Mouse (Mus musculus): ENCODE results near the gene Smchd1. TPM values are rescaled to one million over a fixed set of nuclear protein-coding genes. Genes with fewer than 3 reads are reported as not detected.

The Smchd1 gene
- polyA plus RNA-seq, 1 experiment from 2014 or later: 53.3 TPM

DNA sequence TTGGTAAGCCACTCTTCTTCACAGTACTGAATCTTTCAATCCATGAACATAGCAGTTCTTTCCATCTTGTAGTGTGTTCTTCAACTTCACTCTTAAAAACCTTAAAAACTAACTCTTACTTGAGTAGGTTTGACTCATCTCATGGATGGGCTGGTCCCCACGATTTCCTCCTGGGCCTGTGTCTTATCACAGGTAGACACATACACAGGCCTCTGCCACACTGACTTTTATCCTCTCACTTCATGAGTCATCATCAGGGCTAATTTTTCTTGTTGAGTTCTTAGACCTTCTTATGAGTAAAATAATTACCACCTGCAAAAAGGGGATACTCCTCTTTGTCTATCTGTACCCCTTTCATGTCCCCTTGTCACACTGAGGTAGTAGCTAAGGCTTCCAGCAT lies 58.1 kb downstream of the Smchd1 start:
- no peaks in the 10 kb centered on the region for H3K4me1 ChIP-seq (replicated peaks; ENCODE audit: insufficient read depth, low read length)
- H3K4me2 ChIP-seq (ENCODE audit: low read length): no peak overlapping the region
- no peak overlapping the region for H3K27ac ChIP-seq
- H3K27me3 ChIP-seq (ENCODE audit: insufficient read depth, low read length): no peaks in the 10 kb centered on the region
- DNase-seq (ENCODE audit: low spot score): no peak
- H3K4me3 ChIP-seq (replicated peaks; ENCODE audit: low read depth, low read length): no peak overlapping the region
- no peak for TF ChIP-seq CTCF (IDR thresholded peaks at IDR 0.05; ENCODE audit: low read depth)
- H3K9ac ChIP-seq (ENCODE audit: low read depth, low read length): no peak overlapping the region
- H3K36me3 ChIP-seq (ENCODE audit: insufficient read depth, low read length): peaks cover 31% of the 10 kb centered on the region
- H3K9me3 ChIP-seq (replicated peaks; ENCODE audit: low read length): peaks cover 4% of the 10 kb centered on the region
- WGBS: 91% methylated on average over 1 of the region's 1 CpGs
- no peak for ATAC-seq (replicated peaks; ENCODE audit: low FRiP score, low read depth)

DNA sequence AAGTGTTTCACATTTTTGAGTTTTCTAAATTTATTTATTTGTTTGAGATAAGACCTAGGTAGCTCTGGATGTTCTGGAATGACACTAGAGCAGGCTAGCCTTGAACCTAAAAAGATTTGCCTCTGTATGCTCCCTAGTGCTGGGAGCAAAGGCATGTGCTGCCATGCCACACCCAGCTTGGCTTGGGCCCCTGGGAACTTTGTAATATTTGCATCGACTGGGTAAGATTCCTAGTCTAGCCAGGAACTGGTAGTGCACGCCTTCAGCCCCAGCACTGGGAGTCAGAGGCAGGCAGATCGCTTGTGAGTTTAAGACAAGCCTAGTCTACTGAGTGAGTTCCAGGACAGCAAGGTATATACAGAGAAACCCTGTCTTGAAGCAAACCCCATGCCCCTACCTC lies 87.7 kb downstream of the Smchd1 start:
- ATAC-seq (replicated peaks; ENCODE audit: low FRiP score, low read depth): no peak
- no peak overlapping the region for H3K4me3 ChIP-seq (replicated peaks; ENCODE audit: low read depth, low read length)
- no peak overlapping the region for H3K9ac ChIP-seq (ENCODE audit: low read depth, low read length)
- no peaks in the 10 kb centered on the region for H3K9me3 ChIP-seq (replicated peaks; ENCODE audit: low read length)
- TF ChIP-seq CTCF (IDR thresholded peaks at IDR 0.05; ENCODE audit: low read depth): no peak
- no peak for DNase-seq (ENCODE audit: low spot score)
- no peak overlapping the region for H3K27ac ChIP-seq
- no peaks in the 10 kb centered on the region for H3K4me1 ChIP-seq (replicated peaks; ENCODE audit: insufficient read depth, low read length)
- no peak overlapping the region for H3K4me2 ChIP-seq (ENCODE audit: low read length)
- H3K36me3 ChIP-seq (ENCODE audit: insufficient read depth, low read length): peaks cover 17% of the 10 kb centered on the region
- no peaks in the 10 kb centered on the region for H3K27me3 ChIP-seq (ENCODE audit: insufficient read depth, low read length)
- 85% methylated on average over 3 of the region's 3 CpGs for WGBS

DNA sequence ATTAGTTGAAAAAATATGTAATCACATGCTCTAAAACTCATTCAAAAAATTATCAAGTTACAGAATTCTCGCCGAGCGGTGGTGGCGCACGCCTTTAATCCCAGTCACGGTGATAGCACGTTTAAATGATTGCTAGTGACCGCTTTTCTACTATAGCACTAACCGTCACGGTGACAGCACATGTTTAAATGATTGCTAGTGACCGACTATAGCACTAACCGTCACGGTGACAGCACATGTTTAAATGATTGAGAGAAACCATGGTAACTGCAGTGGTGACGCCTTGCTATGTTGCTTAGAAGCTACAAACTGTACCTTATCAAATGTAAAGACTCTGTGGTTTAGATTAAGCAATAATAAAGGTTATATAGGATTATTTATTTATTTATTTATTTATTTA lies 94.8 kb downstream of the Smchd1 start:
- whole genome bisulfite sequencing: 94% methylated on average over 14 of the region's 14 CpGs
- H3K9me3 ChIP-seq (replicated peaks; ENCODE audit: low read length): no peaks in the 10 kb centered on the region
- ATAC-seq (replicated peaks; ENCODE audit: low FRiP score, low read depth): no peak

DNA sequence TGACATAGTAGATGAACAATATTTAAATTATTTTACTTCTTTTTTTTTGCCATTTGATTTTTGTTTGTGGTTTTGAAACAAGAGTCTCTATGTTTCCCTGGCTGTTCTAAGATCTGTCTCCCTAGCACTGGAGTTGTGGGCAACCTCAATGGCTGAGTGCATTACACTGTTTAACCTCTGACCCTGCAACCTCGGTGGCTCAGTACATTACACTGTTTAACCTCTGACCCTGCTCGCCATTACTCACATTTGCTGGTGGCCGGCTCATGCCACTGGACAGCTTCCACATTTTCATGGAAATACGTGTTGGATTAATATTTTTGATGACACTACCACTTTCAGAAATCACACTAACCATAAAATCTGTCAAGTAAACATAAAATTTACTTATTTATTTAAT lies 97.2 kb downstream of the Smchd1 start:
- no peaks in the 10 kb centered on the region for H3K9me3 ChIP-seq (replicated peaks; ENCODE audit: low read length)
- H3K36me3 ChIP-seq (ENCODE audit: insufficient read depth, low read length): peaks cover 25% of the 10 kb centered on the region

More for the DNA sequence above, 94.8 kb downstream of the Smchd1 start:
- Histone ChIP-seq H3K4me3 (replicated peaks; ENCODE audit: low read depth, low read length) (no peak overlapping the region), H3K27me3 (ENCODE audit: insufficient read depth, low read length) (no peaks in the 10 kb centered on the region), H3K4me2 (ENCODE audit: low read length) (no peak overlapping the region), H3K36me3 (ENCODE audit: insufficient read depth, low read length) (peaks cover 13% of the 10 kb centered on the region), H3K9ac (ENCODE audit: low read depth, low read length) (no peak overlapping the region), H3K4me1 (replicated peaks; ENCODE audit: insufficient read depth, low read length) (no peaks in the 10 kb centered on the region), H3K27ac (no peak overlapping the region)
- DNase-seq (ENCODE audit: low spot score): no peak
- no peak for TF ChIP-seq CTCF (IDR thresholded peaks at IDR 0.05; ENCODE audit: low read depth)

DNA sequence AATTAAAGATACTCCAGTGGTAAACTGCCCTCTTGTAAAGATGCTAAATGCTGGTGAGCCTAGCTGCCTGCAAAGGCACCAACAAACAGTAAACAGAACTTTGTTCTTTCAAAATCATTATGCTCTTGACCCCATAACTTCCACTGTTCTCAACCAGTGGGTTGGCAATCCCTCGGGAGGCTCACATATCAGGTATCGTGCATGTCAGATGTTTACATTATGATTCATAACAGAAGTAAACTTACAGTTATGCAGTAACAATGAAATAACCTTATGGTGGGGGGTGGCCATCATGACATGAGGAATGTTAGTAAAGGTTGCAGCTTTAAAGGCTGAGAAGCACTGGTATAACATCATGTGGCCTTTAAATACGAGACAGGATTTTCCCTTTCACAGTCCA lies 119.6 kb downstream of the Smchd1 start:
- TF ChIP-seq CTCF (IDR thresholded peaks at IDR 0.05; ENCODE audit: low read depth): no peak
- Histone ChIP-seq H3K4me2 (ENCODE audit: low read length) (no peak overlapping the region), H3K27me3 (ENCODE audit: insufficient read depth, low read length) (no peaks in the 10 kb centered on the region), H3K27ac (no peak overlapping the region), H3K4me1 (replicated peaks; ENCODE audit: insufficient read depth, low read length) (no peaks in the 10 kb centered on the region), H3K9ac (ENCODE audit: low read depth, low read length) (no peak overlapping the region), H3K36me3 (ENCODE audit: insufficient read depth, low read length) (peaks cover 35% of the 10 kb centered on the region), H3K4me3 (replicated peaks; ENCODE audit: low read depth, low read length) (no peak overlapping the region), H3K9me3 (replicated peaks; ENCODE audit: low read length) (no peaks in the 10 kb centered on the region)
- DNase-seq (ENCODE audit: low spot score) (no peak), ATAC-seq (replicated peaks; ENCODE audit: low FRiP score, low read depth) (no peak)
- 78% methylated on average over 3 of the region's 3 CpGs for WGBS

More for the DNA sequence above, 97.2 kb downstream of the Smchd1 start:
- no peak for DNase-seq (ENCODE audit: low spot score)
- no peak overlapping the region for H3K4me2 ChIP-seq (ENCODE audit: low read length)
- no peak for ATAC-seq (replicated peaks; ENCODE audit: low FRiP score, low read depth)
- no peaks in the 10 kb centered on the region for H3K4me1 ChIP-seq (replicated peaks; ENCODE audit: insufficient read depth, low read length)
- no peak overlapping the region for H3K27ac ChIP-seq
- H3K27me3 ChIP-seq (ENCODE audit: insufficient read depth, low read length): no peaks in the 10 kb centered on the region
- H3K4me3 ChIP-seq (replicated peaks; ENCODE audit: low read depth, low read length): no peak overlapping the region
- no peak overlapping the region for H3K9ac ChIP-seq (ENCODE audit: low read depth, low read length)
- 45% methylated on average over 4 of the region's 4 CpGs for WGBS
- no peak for TF ChIP-seq CTCF (IDR thresholded peaks at IDR 0.05; ENCODE audit: low read depth)

DNA sequence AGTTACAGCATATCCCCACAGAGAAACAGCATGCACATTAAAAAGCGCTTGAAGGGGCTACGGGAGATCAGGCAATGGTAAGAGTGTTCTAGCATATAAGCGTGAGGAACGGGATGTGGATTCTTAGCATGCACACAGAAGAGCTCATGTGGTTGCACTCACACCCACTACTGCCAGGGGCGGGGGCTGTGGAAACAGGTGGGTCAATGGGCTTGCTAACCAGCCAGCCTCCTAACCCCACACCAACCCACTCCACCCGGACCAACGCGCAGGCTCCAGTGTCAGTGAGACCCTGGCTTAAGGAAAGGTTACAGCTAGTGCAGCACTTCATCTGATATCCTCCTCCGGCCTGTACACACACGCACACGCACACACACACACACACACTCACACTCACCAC lies 120.9 kb downstream of the Smchd1 start:
- no peak for ATAC-seq (replicated peaks; ENCODE audit: low FRiP score, low read depth)
- H3K36me3 ChIP-seq (ENCODE audit: insufficient read depth, low read length): peaks cover 24% of the 10 kb centered on the region

DNA sequence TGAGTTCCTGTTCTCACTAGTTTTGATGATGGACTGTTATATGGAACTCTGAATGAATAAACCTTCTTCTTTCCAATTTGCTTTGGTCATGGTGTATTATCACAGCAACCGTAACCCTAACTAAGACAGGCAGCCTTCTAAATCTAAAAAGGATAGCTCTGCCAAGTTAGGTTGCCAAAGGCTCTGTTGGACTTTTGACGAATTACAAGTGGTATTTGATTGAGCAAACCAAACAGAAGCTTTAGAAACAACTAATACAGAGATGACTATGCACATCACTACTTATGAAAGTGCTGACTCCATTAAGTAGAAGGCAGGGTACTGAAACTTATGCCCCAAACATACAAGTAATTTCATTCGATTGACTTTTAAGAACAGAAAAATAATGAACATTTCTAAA lies 127.0 kb downstream of the Smchd1 start:
- no peaks in the 10 kb centered on the region for H3K9me3 ChIP-seq (replicated peaks; ENCODE audit: low read length)
- H3K27me3 ChIP-seq (ENCODE audit: insufficient read depth, low read length): no peaks in the 10 kb centered on the region
- H3K4me3 ChIP-seq (replicated peaks; ENCODE audit: low read depth, low read length): no peak overlapping the region
- no peak overlapping the region for H3K9ac ChIP-seq (ENCODE audit: low read depth, low read length)
- no peak overlapping the region for H3K4me2 ChIP-seq (ENCODE audit: low read length)
- peaks cover 49% of the 10 kb centered on the region for H3K36me3 ChIP-seq (ENCODE audit: insufficient read depth, low read length)
- H3K27ac ChIP-seq: no peak overlapping the region
- no peak for ATAC-seq (replicated peaks; ENCODE audit: low FRiP score, low read depth)
- DNase-seq (ENCODE audit: low spot score): no peak
- WGBS: 94% methylated on average over 3 of the region's 3 CpGs
- H3K4me1 ChIP-seq (replicated peaks; ENCODE audit: insufficient read depth, low read length): no peaks in the 10 kb centered on the region
- no peak for TF ChIP-seq CTCF (IDR thresholded peaks at IDR 0.05; ENCODE audit: low read depth)

More for the DNA sequence above, 120.9 kb downstream of the Smchd1 start:
- H3K9ac ChIP-seq (ENCODE audit: low read depth, low read length): no peak overlapping the region
- H3K4me2 ChIP-seq (ENCODE audit: low read length): no peak overlapping the region
- no peak for TF ChIP-seq CTCF (IDR thresholded peaks at IDR 0.05; ENCODE audit: low read depth)
- H3K27ac ChIP-seq: no peak overlapping the region
- no peaks in the 10 kb centered on the region for H3K27me3 ChIP-seq (ENCODE audit: insufficient read depth, low read length)
- H3K4me1 ChIP-seq (replicated peaks; ENCODE audit: insufficient read depth, low read length): no peaks in the 10 kb centered on the region
- WGBS: 94% methylated on average over 11 of the region's 11 CpGs
- no peak for DNase-seq (ENCODE audit: low spot score)
- no peak overlapping the region for H3K4me3 ChIP-seq (replicated peaks; ENCODE audit: low read depth, low read length)
- H3K9me3 ChIP-seq (replicated peaks; ENCODE audit: low read length): no peaks in the 10 kb centered on the region
